Mouse (Mus musculus) forebrain, postnatal 0 days (tissue): ENCODE measurements around the gene Gm9903. TPM values are rescaled to one million over a fixed set of nuclear protein-coding genes. Genes with fewer than 3 reads are reported as not detected.
A peak's percentile ranks its signal among the peaks of the same experiment; 100 is the strongest.

Source experiments
- ATAC-seq: fragments of 200-750 bp; cut with Nextera tagmentation; 2 replicates; pipeline ENCODE4 v1.8.0; 2017; ENCODE audit warnings: mild to moderate bottlenecking, moderate library complexity
- DNase-seq: peaks from one replicate; pipeline ENCODE4 v3.0.0-alpha.2; 2015
- H3K27ac ChIP-seq: fragments of 300-500 bp; sonication (generic); 2 replicates; pipeline ENCODE4 v1.5.1; 2014; ENCODE audit warnings: low read depth, mild to moderate bottlenecking, antibody characterized with exemption, low read length, moderate library complexity, mixed read lengths
- H3K27me3 ChIP-seq: fragments of 300-500 bp; sonication (generic); 2 replicates; pipeline ENCODE4 v1.6.1; 2014; ENCODE audit warnings: mild to moderate bottlenecking, low read length, mixed read lengths; ENCODE audit not compliant: insufficient read depth
- H3K36me3 ChIP-seq: fragments of 300-500 bp; sonication (generic); 2 replicates; pipeline ENCODE4 v1.6.1; 2014; ENCODE audit warnings: mild to moderate bottlenecking, moderate library complexity; ENCODE audit not compliant: insufficient read depth
- H3K4me1 ChIP-seq: fragments of 300-500 bp; sonication (generic); 2 replicates; pipeline ENCODE4 v1.6.1; 2014; ENCODE audit warnings: antibody characterized with exemption; ENCODE audit not compliant: insufficient read depth
- H3K4me2 ChIP-seq: fragments of 300-500 bp; sonication (generic); 2 replicates; pipeline ENCODE4 v1.6.1; 2014; ENCODE audit warnings: low read depth, mild to moderate bottlenecking, moderate library complexity
- H3K4me3 ChIP-seq: fragments of 300-500 bp; sonication (generic); 2 replicates; pipeline ENCODE4 v1.5.1; 2014; ENCODE audit warnings: low read depth, low read length, mixed read lengths
- H3K9ac ChIP-seq: fragments of 300-500 bp; sonication (generic); 2 replicates; pipeline ENCODE4 v1.6.1; 2014; ENCODE audit warnings: mild to moderate bottlenecking
- H3K9me3 ChIP-seq: fragments of 300-500 bp; sonication (generic); 2 replicates; pipeline ENCODE4 v1.6.1; 2016; ENCODE audit warnings: low read length
- CTCF ChIP-seq: sonication (generic); IDR thresholded peaks from 2 replicates; pipeline ENCODE4 v1.5.1; 2016; ENCODE audit warnings: antibody characterized with exemption, control low read depth, low read depth
- WGBS: fragments of 180-500 bp; shearing (Covaris S2); extraction: QIAGEN DNeasy Blood & Tissue Kit; methylation state at CpG from one replicate; pipeline ENCODE4 v1.1.7; 2014; 5-methylcytosine and 5-hydroxymethylcytosine counted together
- polyA plus RNA-seq: library from polyadenylated mRNA; unstranded; fragments of >200 nt; fragmentation: Nextera tagmentation; extraction: Ambion mirVana; gene quantifications from 2 replicates; pipeline ENCODE4 v1.2.1, GENCODE M21; 2015
- total RNA-seq: library from RNA; depleted of rRNA; stranded (reverse); fragments of >200 nt; gene quantifications from 2 replicates; pipeline ENCODE4 v1.2.3, GENCODE M21; 2014

Gm9903 gene
- total and polyA plus RNA-seq, 2 experiments from 2014 or later: 0.59 to 1.00 TPM

DNA sequence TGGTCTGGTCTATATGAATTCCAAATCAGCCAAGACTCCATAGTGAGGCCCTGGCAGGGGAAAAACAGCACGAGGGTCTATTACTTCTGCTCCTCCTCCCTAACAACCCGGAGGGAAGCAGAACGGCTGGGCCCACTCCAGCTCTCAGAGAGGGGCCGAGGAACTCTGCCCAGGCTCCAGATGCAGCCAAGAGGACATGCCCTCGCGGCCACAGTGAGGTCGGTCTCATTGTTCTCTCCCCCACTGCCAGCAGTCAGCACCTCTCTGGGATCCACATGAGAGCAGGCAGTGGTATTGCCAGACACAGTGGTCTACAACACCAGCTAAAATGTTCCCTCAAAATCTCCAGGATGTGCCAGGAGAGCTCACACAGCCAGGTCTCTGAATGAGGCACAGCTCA is 23.1 kb upstream of the Gm9903 start:
- no peak overlapping the region for H3K4me3 ChIP-seq
- no peak overlapping the region for H3K4me2 ChIP-seq
- H3K9ac ChIP-seq: no peak overlapping the region
- H3K27ac ChIP-seq: no peak overlapping the region
- H3K36me3 ChIP-seq: peaks cover 31% of the 10 kb centered on the region
- H3K9me3 ChIP-seq: no peaks in the 10 kb centered on the region
- H3K27me3 ChIP-seq: no peaks in the 10 kb centered on the region
- TF ChIP-seq CTCF: no peak
- no peak for DNase-seq
- ATAC-seq: no peak
- WGBS: 61% methylated on average over 7 of the region's 7 CpGs
- no peaks in the 10 kb centered on the region for H3K4me1 ChIP-seq

DNA sequence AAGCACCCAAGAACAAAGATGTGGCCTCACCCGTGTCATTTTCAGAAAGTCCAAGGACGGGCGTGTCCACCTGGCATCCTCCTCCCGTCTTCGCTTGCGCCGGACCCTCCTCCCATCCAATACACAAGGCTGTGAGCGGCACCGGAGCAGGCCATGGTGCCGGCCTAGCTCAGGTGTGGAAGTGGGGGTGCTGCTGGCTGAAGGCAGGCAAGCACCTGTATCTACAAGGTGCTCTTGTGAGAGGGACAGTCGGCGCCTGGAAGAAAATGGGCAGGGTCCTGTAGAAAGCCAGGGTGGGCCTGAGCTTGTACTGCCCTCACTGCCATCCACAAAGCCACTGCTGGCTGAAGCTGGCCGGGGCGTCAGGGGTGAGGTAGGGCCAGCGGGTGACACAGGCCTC is 22.3 kb upstream of the Gm9903 start:
- H3K27ac ChIP-seq: no peak overlapping the region
- 95% methylated on average over 15 of the region's 15 CpGs for WGBS
- H3K36me3 ChIP-seq: peaks cover 39% of the 10 kb centered on the region
- no peak overlapping the region for H3K9ac ChIP-seq
- ATAC-seq: no peak
- no peaks in the 10 kb centered on the region for H3K27me3 ChIP-seq
- H3K4me3 ChIP-seq: no peak overlapping the region
- H3K4me1 ChIP-seq: no peaks in the 10 kb centered on the region
- TF ChIP-seq CTCF: no peak
- no peak overlapping the region for H3K4me2 ChIP-seq
- no peak for DNase-seq
- H3K9me3 ChIP-seq: no peaks in the 10 kb centered on the region

DNA sequence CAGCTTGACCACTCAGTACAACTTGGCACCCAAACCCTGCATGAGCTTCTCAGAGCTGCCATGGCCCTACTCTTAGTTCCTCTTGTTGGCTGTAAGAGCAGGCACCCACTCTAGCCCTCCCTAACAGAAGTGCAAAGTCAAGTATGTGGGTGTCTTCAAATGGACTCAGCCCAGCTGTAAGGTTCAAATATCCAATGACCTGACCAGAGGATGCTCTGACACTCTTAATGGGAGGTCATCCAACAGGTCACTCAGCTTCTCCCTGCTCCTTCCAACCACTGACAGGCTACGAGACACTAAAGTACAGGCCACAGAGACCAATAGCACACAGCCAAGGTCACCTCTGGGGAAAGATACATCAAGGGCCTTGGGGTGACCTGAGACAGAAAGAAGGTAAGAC is 20.5 kb upstream of the Gm9903 start:
- ATAC-seq (no peak), DNase-seq (no peak)
- Histone ChIP-seq H3K4me2 (no peak overlapping the region), H3K27ac (no peak overlapping the region), H3K4me3 (no peak overlapping the region), H3K4me1 (no peaks in the 10 kb centered on the region), H3K36me3 (peaks cover 47% of the 10 kb centered on the region), H3K9me3 (no peaks in the 10 kb centered on the region), H3K9ac (no peak overlapping the region), H3K27me3 (no peaks in the 10 kb centered on the region)
- TF ChIP-seq CTCF: no peak
- 97% methylated on average over 1 of the region's 1 CpGs for WGBS

DNA sequence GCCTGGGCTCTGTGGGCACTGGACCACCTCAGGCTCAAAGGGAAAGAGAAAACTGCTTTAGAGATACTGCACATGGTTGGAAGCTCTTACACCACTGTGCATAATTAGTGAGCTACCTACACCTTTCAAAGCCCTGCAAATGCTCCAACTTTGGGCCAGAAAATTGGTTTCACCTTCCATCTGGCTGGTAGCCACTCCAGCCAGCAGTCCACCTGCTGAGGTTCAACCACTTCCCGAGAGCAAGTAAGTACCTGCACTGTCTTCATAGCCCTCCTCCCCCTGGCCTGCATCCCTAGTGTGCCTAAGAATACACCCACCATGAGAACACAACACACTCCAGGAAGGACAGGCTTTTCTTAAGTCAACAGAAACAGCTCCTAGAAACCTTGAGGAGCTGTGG is 17.9 kb upstream of the Gm9903 start:
- ATAC-seq (no peak), DNase-seq (no peak)
- Histone ChIP-seq H3K9ac (no peak overlapping the region), H3K27me3 (no peaks in the 10 kb centered on the region), H3K36me3 (peaks cover 40% of the 10 kb centered on the region), H3K9me3 (no peaks in the 10 kb centered on the region), H3K4me1 (no peaks in the 10 kb centered on the region), H3K27ac (no peak overlapping the region), H3K4me2 (no peak overlapping the region), H3K4me3 (no peak overlapping the region)
- TF ChIP-seq CTCF: no peak
- 97% methylated on average over 1 of the region's 1 CpGs for WGBS

DNA sequence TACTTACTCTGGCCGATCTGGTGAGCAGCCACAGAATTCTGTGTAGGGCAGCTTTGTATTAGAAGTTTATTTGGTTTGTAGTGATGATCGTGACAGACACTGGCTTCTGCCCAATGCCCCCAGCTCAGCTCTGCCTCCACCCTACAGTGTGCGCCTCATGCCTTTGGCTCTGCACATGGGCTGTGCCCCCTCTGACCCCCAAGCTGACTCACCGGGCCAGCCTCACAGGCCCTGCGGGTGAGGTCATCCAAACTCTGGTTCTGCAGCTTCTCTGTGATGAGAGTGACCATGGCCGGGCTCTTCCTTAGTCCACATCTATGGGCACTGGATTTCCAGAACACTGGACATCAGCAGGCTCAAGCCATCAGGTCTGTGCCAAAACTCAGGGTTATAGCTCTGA is 15.3 kb upstream of the Gm9903 start:
- no peaks in the 10 kb centered on the region for H3K9me3 ChIP-seq
- ATAC-seq (no peak), DNase-seq (no peak)
- H3K36me3 ChIP-seq: peaks cover 24% of the 10 kb centered on the region
- H3K9ac ChIP-seq: no peak overlapping the region
- H3K27ac ChIP-seq: no peak overlapping the region
- no peak overlapping the region for H3K4me3 ChIP-seq
- H3K27me3 ChIP-seq: no peaks in the 10 kb centered on the region
- WGBS: 92% methylated on average over 6 of the region's 6 CpGs
- no peak for TF ChIP-seq CTCF
- no peaks in the 10 kb centered on the region for H3K4me1 ChIP-seq
- no peak overlapping the region for H3K4me2 ChIP-seq

DNA sequence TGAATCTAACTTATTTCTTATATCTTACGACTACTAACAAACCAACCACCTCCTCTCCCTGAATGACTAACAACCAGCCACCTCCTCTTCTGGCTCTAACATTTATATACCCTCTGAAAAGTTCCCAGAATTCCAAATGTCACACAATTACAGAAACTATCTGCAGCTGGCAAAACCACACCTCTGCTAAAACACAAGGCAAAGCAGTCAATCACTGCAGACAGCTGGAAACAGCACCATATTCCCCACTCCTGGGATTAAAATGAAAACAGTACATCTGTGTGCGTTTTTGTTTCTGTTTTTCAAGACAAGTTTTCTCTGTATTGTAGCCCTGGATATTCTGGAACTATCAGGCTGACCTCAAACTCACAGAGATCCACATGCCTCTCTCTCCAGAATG is 7.1 kb upstream of the Gm9903 start:
- Histone ChIP-seq H3K27me3 (no peaks in the 10 kb centered on the region), H3K9me3 (no peaks in the 10 kb centered on the region), H3K4me2 (no peak overlapping the region), H3K27ac (no peak overlapping the region), H3K4me1 (no peaks in the 10 kb centered on the region), H3K9ac (no peak overlapping the region), H3K36me3 (no peaks in the 10 kb centered on the region), H3K4me3 (no peak overlapping the region)
- 94% methylated on average over 2 of the region's 2 CpGs for WGBS
- no peak for ATAC-seq
- DNase-seq: no peak
- TF ChIP-seq CTCF: no peak

DNA sequence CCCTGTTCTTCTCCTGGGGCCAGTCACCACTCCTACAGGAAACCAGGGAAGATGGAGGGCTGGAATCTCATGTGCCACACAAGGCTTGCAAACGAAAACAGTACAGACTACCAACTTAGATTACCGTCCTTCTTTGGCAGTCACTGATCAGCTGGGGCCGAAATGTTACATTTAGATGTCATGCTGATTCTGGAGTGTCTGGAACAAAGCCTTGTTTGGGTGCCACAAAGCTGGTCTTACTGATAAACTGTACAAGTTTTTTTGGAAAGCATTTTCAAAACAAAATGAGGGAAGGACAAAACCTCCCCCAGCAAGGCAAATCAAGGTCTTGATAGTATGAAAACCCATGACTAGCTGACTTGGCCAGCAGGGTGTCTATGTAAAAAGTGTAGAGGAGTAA is 6.0 kb upstream of the Gm9903 start:
- Histone ChIP-seq H3K9ac (no peak overlapping the region), H3K9me3 (no peaks in the 10 kb centered on the region), H3K27me3 (no peaks in the 10 kb centered on the region), H3K27ac (no peak overlapping the region), H3K4me2 (no peak overlapping the region), H3K4me1 (no peaks in the 10 kb centered on the region), H3K4me3 (no peak overlapping the region), H3K36me3 (no peaks in the 10 kb centered on the region)
- DNase-seq (no peak), ATAC-seq (no peak)
- 76% methylated on average over 3 of the region's 3 CpGs for WGBS
- TF ChIP-seq CTCF: no peak

DNA sequence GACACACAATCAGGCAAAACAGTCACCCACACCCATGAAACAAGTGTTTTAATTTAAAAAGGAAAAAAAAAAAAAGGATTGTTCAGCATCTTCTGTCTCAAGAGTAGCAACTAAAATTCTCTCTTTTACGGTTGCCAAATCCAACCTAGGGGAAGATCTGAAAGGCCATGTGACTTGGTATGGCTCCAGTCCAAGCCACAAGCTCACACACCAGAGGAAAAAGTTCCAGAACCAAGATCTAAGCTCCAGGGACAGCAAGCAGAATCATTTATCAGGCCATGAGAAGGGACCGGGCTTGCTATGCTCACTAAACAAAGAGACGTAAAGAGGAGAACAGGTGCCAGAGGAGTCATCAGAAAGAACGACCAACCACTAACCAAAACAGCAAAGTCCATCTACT is 1.8 kb upstream of the Gm9903 start:
- no peaks in the 10 kb centered on the region; the same call in 1 of the 2 replicates for H3K4me1 ChIP-seq
- no peak overlapping the region for H3K27ac ChIP-seq
- no peaks in the 10 kb centered on the region for H3K9me3 ChIP-seq
- 0 out of 2 replicates have a peak overlapping the region, but pooled peaks have one; percentile 89 for H3K4me2 ChIP-seq
- no peak overlapping the region for H3K4me3 ChIP-seq
- TF ChIP-seq CTCF: no peak
- H3K27me3 ChIP-seq: no peaks in the 10 kb centered on the region
- no peaks in the 10 kb centered on the region for H3K36me3 ChIP-seq
- DNase-seq (no peak), ATAC-seq (no peak)
- H3K9ac ChIP-seq: no peak overlapping the region
- WGBS: 41% methylated on average over 4 of the region's 4 CpGs
